Comparison of ENCODE assay signal across 27 mouse cellular contexts in the genomic region with DNA sequence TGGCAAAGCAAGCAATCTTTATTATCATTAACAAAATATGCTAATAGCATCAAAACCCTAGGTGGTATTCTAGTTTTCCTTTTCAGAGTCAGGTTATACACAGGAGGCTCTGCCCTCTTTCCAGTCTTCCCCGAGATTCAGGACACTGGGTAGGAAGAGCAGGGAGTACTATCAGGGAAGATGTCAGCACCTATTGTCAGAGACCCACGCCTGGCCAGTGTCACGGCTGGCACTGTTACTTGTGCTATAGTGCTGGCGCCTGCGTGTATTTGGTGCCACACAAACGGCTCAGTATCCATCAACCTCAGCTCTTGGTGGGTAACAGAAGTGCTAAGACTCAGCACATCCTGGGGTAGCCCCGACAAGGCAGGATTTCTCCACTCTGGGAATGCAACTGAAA. TPM values are rescaled to one million over a fixed set of nuclear protein-coding genes. Genes with fewer than 3 reads are reported as not detected.
DNase-seq lines count a peak whose midpoint lies in the region; ATAC-seq lines count a peak whose summit lies in the region.
"Had no signal": no experiment of that assay in that cellular context is flagged by ENCODE, and none has a peak within 500 bp of the region (broad histone marks: within the 10 kb centered on the region; RNA-seq: fewer than 3 reads in every experiment).

No protein-coding gene starts in this region.

- no peaks in the 10 kb centered on the region for H3K27me3 ChIP-seq in heart, embryonic 11.5 days (ENCODE audit: control insufficient read depth, insufficient read depth, low read length)
- no peaks in the 10 kb centered on the region for H3K27me3 ChIP-seq in heart, embryonic 15.5 days
- no peaks in the 10 kb centered on the region for H3K27me3 ChIP-seq in neural tube, embryonic 13.5 days
- H3K27me3 ChIP-seq: embryonic facial prominence, embryonic 12.5 days; embryonic facial prominence, embryonic 15.5 days had no signal

- ATAC-seq in heart, embryonic 11.5 days (replicated peaks; ENCODE audit: insufficient number of reproducible peaks, low FRiP score, low TSS enrichment): no peak
- ATAC-seq in heart, embryonic 15.5 days (replicated peaks; ENCODE audit: insufficient number of reproducible peaks, insufficient read depth, low FRiP score, low read depth): peak; percentile 60; the same call in 1 of the 2 replicates
- no peak for ATAC-seq in neural tube, embryonic 13.5 days (ENCODE audit: low read depth)
- ATAC-seq: activated CD4-positive, CD25-positive, alpha-beta regulatory T cell, adult 4 months; forebrain, embryonic 16.5 days; hindbrain, postnatal 0 days; inflammation-experienced regulatory T-cells, adult 6 months; intestine, embryonic 16.5 days had no signal

- H3K9me3 ChIP-seq in heart, embryonic 11.5 days (replicated peaks; ENCODE audit: control insufficient read depth, low read length): no peaks in the 10 kb centered on the region
- H3K9me3 ChIP-seq in heart, embryonic 15.5 days (replicated peaks): no peaks in the 10 kb centered on the region
- no peaks in the 10 kb centered on the region for H3K9me3 ChIP-seq in neural tube, embryonic 13.5 days
- H3K9me3 ChIP-seq: embryonic facial prominence, embryonic 12.5 days; embryonic facial prominence, embryonic 15.5 days had no signal

- intact Hi-C loops in heart, postnatal 10 days (cut with DNase I): no loop called here

- H3K9ac ChIP-seq in heart, embryonic 11.5 days (ENCODE audit: low read depth, low read length): no peak overlapping the region
- no peak overlapping the region for H3K9ac ChIP-seq in heart, embryonic 15.5 days
- H3K9ac ChIP-seq in neural tube, embryonic 13.5 days: no peak overlapping the region
- H3K9ac ChIP-seq: embryonic facial prominence, embryonic 12.5 days; embryonic facial prominence, embryonic 15.5 days; hindbrain, embryonic 14.5 days had no signal

- no peaks in the 10 kb centered on the region for H3K36me3 ChIP-seq in heart, embryonic 11.5 days (ENCODE audit: control insufficient read depth, insufficient read depth, low read length)
- peaks cover 9% of the 10 kb centered on the region for H3K36me3 ChIP-seq in heart, embryonic 15.5 days
- H3K36me3 ChIP-seq in neural tube, embryonic 13.5 days: peaks cover 10% of the 10 kb centered on the region

- peaks cover 29% of the 10 kb centered on the region for H3K4me1 ChIP-seq in heart, embryonic 11.5 days (ENCODE audit: control insufficient read depth, insufficient read depth, low read length)
- peaks cover 43% of the 10 kb centered on the region for H3K4me1 ChIP-seq in heart, embryonic 15.5 days (replicated peaks)
- H3K4me1 ChIP-seq in neural tube, embryonic 13.5 days (replicated peaks): peaks cover 53% of the 10 kb centered on the region

- DNase-seq in adrenal gland, adult 2 months: peak; percentile 33
- DNase-seq in adrenal gland, postnatal 36 days: no peak
- DNase-seq in heart, adult 9 months (ENCODE audit: low spot score in 2 of 2): no peak
- no peak for DNase-seq in heart, postnatal 10 days
- no peak for DNase-seq in neural tube, embryonic 10.5 days (ENCODE audit: extremely low spot score, low spot score)
- DNase-seq: adrenal gland, postnatal 10 days; cerebellum, adult 11 months; cerebellum, adult 2 months; cerebellum, adult 9-11 months; cerebellum, postnatal 25 days; gastrocnemius, postnatal 10 days; gastrocnemius, postnatal 36 days; heart, postnatal 4 days; kidney, adult 18-20 months had no signal

- 27% methylated on average over 7 of the region's 7 CpGs for WGBS in heart, embryonic 11.5 days (ENCODE audit: insufficient replicate concordance)
- 31% methylated on average over 7 of the region's 7 CpGs for WGBS in heart, embryonic 15.5 days
- WGBS in neural tube, embryonic 13.5 days: 90% methylated on average over 7 of the region's 7 CpGs

- 0 out of 2 replicates have a peak overlapping the region, but pooled peaks have one; percentile 17 for H3K27ac ChIP-seq in heart, embryonic 11.5 days (ENCODE audit: low read depth, low read length)
- peak overlapping the region; percentile 31 for H3K27ac ChIP-seq in heart, embryonic 15.5 days
- H3K27ac ChIP-seq in neural tube, embryonic 13.5 days (replicated peaks): 0 out of 2 replicates have a peak overlapping the region, but pooled peaks have one; percentile 4
- H3K27ac ChIP-seq: embryonic facial prominence, embryonic 12.5 days; embryonic facial prominence, embryonic 15.5 days; hindbrain, embryonic 14.5 days; hindbrain, postnatal 0 days had no signal

- no peak overlapping the region for H3K4me3 ChIP-seq in heart, embryonic 11.5 days (ENCODE audit: low read depth, low read length)
- no peak overlapping the region for H3K4me3 ChIP-seq in heart, embryonic 15.5 days
- no peak overlapping the region for H3K4me3 ChIP-seq in neural tube, embryonic 13.5 days
- H3K4me3 ChIP-seq: embryonic facial prominence, embryonic 12.5 days; embryonic facial prominence, embryonic 15.5 days had no signal

- no peak overlapping the region for H3K4me2 ChIP-seq in heart, embryonic 11.5 days
- H3K4me2 ChIP-seq in heart, embryonic 15.5 days: no peak overlapping the region
- H3K4me2 ChIP-seq in neural tube, embryonic 13.5 days: no peak overlapping the region
- H3K4me2 ChIP-seq: embryonic facial prominence, embryonic 12.5 days; embryonic facial prominence, embryonic 15.5 days; hindbrain, embryonic 14.5 days had no signal

RNA-seq across cellular contexts. Expression of a gene that starts 29.4 kb away (rescaled TPM):
- 10 to 100 TPM; 76.9 to 91.2 TPM for total RNA-seq in adrenal gland, adult 2 months (2021)
- polyA plus RNA-seq in adrenal gland, adult 2 months (2012; rRNA removed): 204 and 210 TPM in 2 replicates
- 10 to 100 TPM; 68.5 to 75.7 TPM for total RNA-seq in adrenal gland, postnatal 36 days (2021)
- 46.6 and 53.8 TPM in 2 replicates for polyA plus RNA-seq in heart, embryonic 11.5 days (2014; fragmentation: Nextera tagmentation; extraction: Ambion mirVana)
- 40.1 and 45.3 TPM in 2 replicates for polyA plus RNA-seq in heart, embryonic 15.5 days (2015; fragmentation: Nextera tagmentation; extraction: Ambion mirVana)
- 10 to 100 TPM; 48.0 to 54.2 TPM for total RNA-seq in heart, postnatal 10 days (2021)
- polyA plus RNA-seq in neural tube, embryonic 13.5 days (2015; fragmentation: Nextera tagmentation; extraction: Ambion mirVana): 51.0 and 51.6 TPM in 2 replicates
- total RNA-seq: common myeloid progenitor, adult 5-6 weeks; granulocyte monocyte progenitor cell, adult 5-6 weeks had no signal
